Mouse (Mus musculus) forelimb bud, embryonic 11.5 days (tissue): ENCODE measurements around the gene Cdh9.

Source experiments
- DNase-seq: peaks from one replicate; pipeline ENCODE4 v3.0.0-alpha.2; 2012; ENCODE audit warnings: low read depth, low spot score

The Cdh9 gene

DNA sequence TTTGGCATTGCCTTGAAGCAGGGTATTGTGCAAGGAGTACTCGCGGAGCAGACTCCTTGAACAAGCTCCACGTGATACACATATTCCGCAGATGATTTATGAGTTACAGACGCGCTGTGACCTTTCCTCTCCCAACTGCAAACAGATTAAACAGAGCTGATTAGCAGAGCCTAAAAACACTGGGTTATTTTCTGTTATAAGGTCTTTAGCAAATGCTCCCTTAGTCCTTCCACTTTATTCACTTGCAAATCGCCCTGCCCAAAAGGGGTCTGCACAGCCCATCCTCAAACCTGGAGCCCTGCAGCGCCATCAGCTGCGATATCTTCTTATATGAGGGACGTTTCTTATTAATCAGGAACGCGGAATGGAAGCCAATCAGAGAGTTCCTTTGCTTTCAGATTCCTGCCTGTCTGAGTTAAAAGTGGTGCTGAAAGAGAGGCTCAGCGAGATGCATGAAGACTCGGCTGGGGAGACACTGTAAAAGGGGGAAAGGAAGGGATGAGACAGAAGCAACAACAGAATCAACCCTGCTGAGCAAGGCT is at the start of gene Cdh9:
Gene Cdh9 (plus strand): TSS at position 287 of the 542 bp plus-strand sequence.
- peak; percentile 24 for DNase-seq

- DNase-seq = no peak
Observed at GRCm38 (mm10) chr15:16679096-16679495, 49.5 kb upstream of the Cdh9 start.

DNA sequence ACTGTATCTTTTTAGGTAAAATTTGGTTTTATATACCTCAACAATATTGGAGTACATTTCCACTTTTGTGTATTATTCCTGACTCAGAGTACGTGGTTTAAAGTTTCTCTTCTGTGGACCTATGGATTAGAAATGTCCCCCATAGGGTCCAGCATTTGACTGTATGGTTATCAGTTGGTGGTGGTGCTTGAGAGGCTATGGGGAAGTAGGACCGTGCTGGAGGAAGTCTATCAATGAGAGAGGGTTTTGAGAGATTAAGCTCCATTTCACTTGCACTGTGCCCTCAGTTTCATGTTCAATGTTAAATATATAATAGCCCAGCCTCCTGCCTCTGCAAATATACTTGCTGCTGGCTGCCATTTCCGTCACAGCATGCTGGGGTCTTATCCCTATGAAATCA is 28.7 kb upstream of the Cdh9 start:
- no peak for DNase-seq

GRCm38 (mm10) chr15:16702340-16702739 is 26.2 kb upstream of the Cdh9 start:
- no peak for DNase-seq

GRCm38 (mm10) chr15:16739088-16739487 is 10.5 kb downstream of the Cdh9 start:
- DNase-seq = no peak

- DNase-seq = no peak
Observed at GRCm38 (mm10) chr15:16746672-16747071, 18.1 kb downstream of the Cdh9 start.

DNA sequence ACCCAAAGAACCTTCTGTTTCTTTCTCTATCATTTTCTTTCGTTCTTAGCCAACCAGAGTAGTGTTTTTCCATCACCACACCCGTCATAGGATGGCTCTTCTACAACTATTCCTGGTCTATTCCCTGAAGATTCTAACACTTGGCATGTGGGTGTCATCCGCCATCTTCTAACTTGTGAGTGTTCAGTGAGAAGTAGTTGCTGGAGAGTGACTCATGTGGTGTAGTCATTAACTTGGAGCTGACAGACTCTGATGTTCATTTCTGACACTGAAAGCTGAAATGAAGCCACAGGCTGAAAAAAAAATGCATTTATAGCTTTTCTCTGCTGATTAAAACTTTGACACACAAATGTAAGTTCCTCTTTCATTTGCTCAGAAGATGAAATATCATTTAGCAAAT is 34.7 kb downstream of the Cdh9 start:
- DNase-seq = no peak

- DNase-seq = no peak
Observed at GRCm38 (mm10) chr15:16784575-16784974, 56.0 kb downstream of the Cdh9 start.

DNA sequence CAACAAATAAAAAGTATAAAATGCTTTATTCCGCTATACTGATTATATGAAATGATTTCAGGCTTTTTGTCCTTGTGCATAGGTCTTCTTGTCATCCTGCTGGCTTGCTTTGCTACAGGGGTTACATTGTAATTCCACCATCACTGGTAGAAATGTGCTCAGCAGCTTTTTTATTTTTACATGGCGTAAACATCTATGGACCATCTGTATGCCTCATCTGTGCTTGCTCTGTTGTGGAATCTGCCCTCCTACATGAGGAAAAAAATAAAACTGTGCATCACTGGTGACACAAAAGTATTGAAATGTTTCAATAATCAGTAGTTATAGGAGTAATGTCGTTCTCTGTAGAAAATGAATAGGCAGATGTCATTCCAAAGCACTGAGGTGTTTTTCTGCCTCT is 64.3 kb downstream of the Cdh9 start:
- no peak for DNase-seq

DNA sequence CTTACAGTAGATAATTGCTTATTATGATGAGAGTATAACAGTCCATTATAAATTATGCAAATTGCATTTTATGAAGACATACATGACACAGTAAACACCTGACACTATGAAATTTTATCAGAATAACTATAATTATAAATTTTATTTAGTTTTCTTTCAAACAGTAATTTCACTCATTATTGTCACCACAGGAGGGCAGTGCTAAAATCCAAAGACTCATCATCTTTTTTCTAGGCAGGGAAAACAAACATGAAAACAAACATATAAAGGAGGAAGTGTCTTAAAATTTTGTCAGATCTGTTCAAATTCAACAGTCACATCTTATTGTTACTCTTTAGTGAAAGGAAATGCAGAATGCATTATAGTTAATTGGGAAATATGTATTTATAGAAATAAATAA is 72.7 kb downstream of the Cdh9 start:
- no peak for DNase-seq

GRCm38 (mm10) chr15:16810787-16811186 is 82.2 kb downstream of the Cdh9 start:
- no peak for DNase-seq

DNA sequence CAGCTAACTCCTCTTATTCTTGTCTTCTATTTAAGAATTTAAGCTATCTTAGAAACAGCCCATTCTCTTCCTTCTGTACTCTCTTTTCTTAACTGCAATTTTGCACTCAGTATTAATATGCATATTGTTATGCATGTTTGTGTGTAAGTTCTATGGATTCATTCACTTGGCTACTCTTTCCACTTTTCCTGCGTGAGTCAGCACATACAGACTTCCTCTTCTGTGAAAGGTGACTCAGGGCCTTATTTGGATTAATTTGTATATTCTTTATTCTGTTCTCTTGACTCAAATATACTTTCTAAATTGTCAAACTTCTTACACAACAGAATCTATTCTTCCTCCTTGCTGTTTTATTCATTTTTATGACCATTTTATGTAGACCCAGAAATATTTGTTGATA is 85.5 kb downstream of the Cdh9 start:
- no peak for DNase-seq

DNA sequence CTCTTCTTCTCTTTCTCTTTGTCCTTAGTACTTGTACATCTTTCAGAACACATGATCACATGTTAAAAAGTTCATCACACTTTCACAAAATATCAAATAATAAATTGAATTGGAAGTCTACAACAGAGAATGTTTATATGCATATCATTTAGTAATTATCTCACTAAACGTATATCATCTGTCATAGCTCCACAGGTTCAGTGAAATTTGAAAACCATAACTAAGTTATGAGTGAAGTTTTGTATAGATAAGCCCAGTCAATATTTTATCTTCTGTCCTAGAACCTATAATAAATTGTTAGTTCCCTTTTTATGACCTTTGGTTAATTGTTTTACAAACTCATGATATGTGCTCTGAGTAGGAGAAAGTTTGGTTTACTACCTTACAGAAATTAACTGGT is 106.2 kb downstream of the Cdh9 start:
- DNase-seq = no peak

- no peak for DNase-seq
Observed at GRCm38 (mm10) chr15:16882542-16882941, 154.0 kb downstream of the Cdh9 start.

DNA sequence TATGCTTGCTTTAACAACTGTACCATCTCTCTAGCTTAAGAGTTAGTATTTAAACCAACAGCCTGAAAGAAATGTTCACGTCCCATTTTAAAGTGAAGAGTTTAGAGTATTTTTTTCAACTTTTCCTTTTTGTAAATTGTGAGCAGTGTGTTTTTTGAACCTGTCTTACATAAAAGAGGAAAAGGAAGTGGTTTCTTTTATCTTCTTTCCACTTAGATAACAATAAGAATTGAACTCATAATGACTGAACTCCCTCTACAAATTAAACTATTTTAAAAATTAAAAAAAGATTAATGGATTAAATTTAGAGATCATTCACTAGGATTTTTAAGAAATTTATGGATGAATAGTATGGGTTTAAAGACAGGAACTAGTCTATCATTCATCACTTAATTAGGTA is 168.1 kb downstream of the Cdh9 start:
- DNase-seq = no peak
